Mouse (Mus musculus): ENCODE results near the gene Prss8.
"Not testable (repeated sequence)": the region's sequence is repeated elsewhere in the genome, so short reads cannot be mapped to it uniquely, and the experiment has no call there.

Gene Prss8

DNA sequence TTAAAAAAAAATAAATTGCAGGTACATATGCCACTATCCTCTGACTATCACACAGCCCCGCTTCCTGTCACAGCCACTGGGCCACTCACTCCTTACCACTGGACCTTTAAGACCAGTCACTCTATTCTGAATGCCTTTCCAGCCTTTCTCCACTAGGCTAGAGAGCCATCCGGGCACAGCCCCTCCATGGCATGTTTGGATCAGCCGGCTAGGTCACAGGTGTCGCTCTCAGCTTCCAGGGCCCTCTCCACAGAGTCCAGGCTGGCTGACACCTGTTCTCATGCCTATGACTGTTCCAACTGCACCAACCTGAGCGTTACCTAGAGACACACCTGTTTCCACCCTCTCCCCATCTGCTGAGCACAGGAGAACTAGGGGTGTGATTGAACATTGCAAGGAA, 1.3 kb downstream of the Prss8 start:
- no peak for DNase-seq (ENCODE audit: low read depth, low spot score)

DNA sequence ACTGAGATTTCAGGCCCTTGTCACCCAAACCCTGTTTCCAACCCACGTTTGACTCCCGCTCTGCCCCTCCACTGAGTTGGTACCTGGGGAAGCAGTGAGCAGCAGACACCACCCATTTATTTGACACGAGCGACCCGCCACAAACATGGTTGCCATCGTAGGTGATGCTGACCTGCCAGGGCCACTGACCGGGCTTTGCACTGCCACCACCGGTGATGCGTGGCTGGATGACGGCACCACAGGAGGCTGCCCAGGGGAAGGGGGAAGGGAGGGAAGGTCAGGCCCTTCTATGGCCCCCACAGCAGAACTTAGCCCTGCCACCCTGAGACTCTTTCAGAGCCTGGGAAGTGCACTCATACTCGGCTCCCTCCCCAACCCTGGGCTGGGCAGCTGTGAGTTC, 2.2 kb downstream of the Prss8 start:
- no peak for DNase-seq (ENCODE audit: low read depth, low spot score)

DNA sequence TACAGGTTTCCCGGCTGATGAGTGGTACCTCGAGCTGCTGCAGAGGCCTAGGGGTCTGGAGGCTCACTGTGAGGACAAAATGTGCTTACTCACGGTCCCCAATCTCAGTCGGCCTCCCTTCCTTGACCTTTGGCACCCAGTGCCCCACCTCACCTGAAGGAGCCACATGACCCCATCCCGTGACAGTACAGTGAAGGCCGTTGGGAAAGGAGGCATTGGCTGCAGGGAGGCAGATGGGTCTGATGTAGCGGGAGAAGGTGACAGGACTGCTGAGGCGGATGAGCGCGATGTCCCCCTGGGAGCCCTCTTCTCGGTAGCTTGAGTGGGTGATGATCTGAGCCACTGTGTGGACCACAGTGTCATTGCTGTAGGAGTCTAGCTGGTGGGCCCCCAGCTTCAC, 3.1 kb downstream of the Prss8 start:
- no peak for DNase-seq (ENCODE audit: low read depth, low spot score)

DNA sequence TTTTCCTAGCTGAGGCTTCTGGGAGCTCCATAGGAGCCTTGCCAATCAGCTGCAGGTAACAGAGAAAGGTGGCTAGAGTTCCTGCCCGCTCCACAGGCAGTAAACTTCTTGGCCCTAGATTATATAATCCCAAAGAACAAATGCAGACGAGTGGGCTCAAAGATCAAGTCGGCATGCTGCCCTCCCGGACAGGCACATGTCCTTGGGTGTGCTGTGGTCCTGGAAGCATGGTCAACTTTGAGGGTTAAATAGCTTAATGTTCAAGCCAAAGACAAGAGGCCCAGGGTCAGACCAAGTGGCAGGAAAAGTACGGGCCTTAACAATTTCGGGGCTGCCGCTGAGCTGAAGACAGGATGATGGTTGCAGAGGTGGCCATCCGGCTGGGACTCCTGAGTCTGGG, 3.8 kb downstream of the Prss8 start:
- no peak for DNase-seq (ENCODE audit: low read depth, low spot score)

DNA sequence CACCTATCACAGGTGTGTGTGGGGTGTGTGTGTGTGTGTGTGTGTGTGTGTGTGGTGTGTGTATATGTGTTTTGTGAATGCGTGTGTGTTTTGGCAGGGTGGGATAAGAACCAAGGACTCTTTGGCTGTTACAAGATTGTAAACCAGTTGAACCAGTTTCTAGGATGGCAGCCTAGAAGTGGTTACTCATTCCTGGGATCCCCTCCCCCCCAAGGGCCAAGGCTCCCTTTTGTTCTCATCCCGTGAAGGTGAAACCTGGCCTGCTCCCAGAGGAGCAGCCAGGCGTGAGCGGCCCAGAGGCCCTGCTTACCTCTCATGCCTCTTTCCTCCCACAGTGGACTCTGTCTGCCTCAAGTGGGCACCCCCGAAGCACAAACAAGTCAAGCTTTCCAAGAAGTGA, 4.7 kb downstream of the Prss8 start:
- no peak for DNase-seq (ENCODE audit: low read depth, low spot score)

DNA sequence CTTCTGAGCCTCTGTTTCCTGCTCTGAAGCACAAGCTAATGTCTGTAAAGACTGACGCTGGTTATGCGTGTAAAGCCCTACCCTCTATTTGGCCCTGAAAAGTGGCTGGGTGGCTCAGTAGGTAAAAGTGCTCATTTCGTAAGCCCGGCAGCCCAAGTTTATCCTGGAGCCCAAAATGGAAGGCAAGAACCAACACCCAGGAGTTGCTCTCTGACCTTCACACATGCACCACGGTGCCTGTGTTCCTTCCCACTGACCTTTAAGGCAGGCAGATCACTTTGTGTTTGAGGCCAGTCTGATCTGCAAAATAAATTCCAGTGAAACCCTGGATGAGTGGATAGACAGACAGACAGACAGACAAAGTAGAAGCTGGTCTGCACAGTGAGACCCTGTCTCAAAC, 6.2 kb downstream of the Prss8 start:
- no peak for DNase-seq (ENCODE audit: low read depth, low spot score)

DNA sequence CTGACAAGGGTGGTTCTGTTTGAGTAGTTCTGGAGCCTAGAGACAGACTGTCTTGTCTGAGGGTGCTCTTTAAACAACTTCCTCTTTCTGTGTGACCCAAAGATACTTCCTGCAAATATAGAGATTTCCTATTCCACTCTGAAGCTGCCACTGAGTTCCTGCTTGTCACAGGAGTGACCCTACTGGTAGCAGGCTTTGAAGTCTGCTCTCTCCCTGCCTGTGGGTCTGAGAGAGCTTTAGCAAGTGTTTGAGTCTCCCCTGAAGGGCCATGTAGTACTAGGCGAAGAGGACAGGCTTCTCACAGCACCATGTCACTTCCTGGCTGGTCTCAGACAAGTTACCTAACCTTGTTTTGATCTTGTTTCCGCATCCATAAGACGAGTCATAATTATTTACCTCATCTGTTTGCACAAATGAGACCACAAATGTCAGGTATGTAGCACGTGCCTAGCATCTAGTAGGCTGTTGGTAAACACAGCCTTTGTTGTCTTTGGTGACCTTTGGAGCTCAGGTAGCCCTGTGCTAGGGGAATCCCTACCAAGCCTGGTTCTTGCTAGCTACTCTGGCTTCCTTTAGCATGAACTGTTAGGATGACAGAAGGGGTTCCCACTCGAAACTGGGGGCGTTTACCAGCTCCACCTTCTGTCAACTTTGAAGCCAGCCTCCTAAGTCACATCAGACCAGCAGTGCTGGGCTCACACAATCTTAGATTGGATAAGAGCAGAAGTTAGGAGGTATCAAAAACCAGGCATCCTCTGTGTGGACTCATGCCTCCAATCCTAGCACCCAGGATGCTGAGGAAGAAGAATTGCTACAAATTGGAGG, 7.2 kb downstream of the Prss8 start:
- no peak for DNase-seq (ENCODE audit: low read depth, low spot score)

DNA sequence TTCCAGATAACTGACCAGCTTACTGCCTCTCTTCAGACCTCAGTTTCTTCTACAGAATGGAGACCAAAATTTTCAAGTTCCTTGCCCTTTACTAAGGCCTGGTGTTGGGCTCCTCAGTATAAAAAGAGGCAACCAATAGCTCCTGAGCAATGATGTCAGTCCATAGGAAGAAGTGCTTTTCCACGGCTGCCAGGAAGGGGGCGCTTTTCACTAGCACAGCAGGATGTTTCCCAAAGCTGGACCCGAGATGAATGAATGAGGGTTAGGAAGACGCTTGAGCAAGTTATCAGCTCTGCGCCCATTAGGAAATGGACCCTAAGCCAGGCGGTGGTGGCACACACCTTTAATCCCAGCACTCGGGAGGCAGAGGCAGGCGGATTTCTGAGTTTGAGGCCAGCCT, 8.4 kb downstream of the Prss8 start:
- no peak for DNase-seq (ENCODE audit: low read depth, low spot score)

DNA sequence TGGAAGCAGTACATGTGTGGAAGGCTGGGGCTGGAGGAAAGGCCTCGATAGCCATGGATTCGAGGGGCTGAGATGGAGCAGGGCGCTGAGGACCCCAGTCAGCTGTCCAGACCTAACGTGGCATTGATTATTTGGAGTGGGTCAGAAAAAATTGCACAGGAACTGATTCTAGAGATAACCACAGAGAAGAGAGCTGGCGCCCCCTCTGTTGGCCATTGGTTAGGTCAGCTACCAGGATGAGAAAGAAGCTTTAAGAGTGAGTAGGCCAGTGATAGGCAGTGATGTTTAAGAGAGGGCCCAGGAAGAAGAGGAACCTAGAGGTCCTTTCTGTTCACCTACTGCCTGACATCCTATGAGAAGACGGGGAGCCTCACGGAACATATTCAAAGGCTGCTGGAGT, 10.6 kb downstream of the Prss8 start:
- no peak for DNase-seq (ENCODE audit: low read depth, low spot score)

DNA sequence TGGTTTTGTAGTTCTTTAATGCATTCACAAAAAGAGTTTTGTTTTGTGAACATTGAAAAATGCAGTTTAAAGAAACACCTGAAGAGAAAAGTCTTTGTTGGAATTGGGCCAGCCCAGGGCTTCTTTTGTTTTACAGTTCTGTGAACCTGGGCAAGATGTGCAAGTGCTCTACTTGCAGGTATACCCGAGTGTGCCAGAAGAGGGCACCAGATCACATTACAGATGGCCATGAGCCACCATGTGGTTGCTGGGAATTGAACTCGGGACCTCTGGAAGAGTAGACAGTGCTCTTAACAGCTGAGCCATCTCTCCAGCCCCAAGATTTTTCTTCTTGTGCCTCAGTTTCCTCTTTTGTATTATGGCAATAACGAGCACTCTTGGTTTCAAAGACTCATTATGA, 11.7 kb downstream of the Prss8 start:
- DNase-seq (ENCODE audit: low read depth, low spot score) = no peak

DNA sequence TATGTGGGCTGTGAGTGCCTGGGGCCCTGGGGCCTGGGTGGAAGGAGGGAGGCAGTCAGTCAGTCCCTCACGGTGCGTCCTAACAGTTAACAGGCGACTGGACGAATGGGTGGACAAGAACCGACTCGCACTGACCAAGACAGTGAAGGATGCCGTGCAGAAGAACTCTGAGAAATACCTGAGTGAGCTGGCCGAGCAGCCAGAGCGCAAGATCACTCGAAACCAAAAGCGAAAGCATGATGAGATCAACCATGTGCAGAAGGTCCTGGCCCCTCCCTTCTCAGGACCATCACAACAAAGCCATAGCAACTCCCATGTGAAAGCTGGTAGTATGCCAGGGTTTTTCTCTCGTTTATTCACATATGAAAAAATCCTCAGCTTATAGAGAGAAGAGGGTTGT, 14.6 kb downstream of the Prss8 start:
- DNase-seq (ENCODE audit: low read depth, low spot score) = no peak

DNA sequence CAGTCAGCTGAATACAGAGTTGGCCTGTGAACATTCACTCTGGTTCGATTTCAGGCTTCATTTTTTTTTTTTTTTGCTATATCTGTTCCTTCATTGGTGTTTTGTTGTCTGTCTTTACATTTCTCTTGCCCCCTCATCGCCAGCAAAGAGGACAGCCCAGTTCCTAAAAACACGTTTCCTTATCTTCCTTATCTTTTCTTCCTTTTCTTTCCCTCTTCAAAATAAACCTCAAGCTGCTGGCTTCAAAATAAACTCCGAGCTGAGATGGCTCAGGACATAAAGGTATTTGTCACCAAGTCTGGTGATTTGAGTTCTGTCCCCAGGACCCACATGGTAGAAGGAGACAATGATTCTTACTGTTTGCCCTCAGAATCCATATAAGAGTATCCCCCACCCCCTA, 17.0 kb downstream of the Prss8 start:
- no peak for DNase-seq (ENCODE audit: low read depth, low spot score)

DNA sequence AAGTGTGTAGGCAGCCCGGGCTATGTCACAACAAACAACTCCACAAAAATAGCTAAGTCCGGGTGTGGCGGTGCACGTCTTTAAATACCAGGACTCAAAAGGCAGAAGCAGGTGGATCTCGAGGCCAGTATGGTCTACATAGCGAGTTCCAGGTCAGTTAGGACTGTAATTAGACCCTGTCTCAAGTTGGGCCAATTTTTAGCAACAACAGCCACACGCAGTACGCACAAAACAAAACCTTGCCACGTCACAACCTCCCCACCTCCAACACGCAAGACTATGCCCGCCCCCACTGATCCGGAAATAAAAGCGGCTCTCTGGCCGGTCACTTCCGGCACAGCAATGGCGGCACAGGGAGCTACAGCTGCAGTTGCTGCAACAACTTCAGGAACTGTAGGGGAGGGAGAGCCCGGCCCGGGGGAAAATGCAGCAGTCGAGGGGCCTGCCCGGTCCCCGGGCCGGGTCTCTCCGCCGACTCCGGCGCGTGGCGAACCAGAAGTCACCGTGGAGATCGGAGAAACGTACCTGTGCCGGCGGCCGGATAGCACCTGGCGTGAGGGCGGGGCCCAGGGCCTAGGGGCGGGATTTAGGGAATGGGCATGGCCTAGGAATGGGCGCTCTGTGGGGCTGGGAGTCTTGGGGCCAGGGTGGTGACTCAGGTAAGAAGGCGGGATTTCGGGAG, 17.6 kb downstream of the Prss8 start, which contains the start of gene Kat8:
Gene Kat8, plus strand, starts transcription at position 327 of the 682 bp plus-strand sequence.
- DNase-seq (ENCODE audit: low read depth, low spot score) = peak; percentile 83

DNA sequence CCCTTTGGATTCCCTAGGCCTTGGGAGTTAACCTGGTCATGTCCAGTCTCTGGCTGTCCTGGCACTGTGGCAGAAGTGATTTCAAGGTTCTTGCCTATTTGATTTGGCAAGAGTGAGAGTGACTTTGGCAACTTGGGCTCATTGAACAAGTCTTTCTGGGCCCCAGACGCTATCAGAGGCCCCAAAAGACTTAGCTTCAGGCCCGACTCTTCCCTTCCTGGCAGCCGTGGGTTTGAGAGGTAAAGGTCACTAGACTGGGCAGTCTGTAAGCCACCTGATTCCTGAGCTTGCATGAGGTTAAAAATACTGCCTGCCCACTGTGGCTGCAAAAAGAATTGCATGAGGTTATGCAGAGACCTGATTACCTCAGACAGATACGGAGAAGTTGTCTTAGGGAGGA, 21.2 kb downstream of the Prss8 start:
- DNase-seq (ENCODE audit: low read depth, low spot score) = no peak

DNA sequence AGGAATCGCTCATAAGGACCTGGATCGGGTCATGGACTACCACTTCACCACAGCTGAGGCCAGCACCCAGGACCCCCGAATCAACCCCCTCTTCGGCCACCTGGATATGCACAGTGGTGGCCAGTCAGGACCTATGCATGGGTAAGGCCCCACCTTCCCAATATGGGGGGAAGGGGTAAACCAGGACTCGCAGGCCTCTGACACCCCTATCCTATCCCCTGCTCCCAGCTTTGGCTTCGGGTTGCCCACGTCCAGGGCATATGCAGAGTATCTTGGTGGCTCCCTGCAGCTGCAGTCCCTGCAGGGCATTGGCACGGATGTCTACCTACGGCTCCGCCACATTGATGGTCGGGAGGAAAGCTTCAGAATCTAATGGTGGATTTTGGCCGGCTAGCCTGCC, 22.0 kb downstream of the Prss8 start:
- no peak for DNase-seq (ENCODE audit: low read depth, low spot score)

DNA sequence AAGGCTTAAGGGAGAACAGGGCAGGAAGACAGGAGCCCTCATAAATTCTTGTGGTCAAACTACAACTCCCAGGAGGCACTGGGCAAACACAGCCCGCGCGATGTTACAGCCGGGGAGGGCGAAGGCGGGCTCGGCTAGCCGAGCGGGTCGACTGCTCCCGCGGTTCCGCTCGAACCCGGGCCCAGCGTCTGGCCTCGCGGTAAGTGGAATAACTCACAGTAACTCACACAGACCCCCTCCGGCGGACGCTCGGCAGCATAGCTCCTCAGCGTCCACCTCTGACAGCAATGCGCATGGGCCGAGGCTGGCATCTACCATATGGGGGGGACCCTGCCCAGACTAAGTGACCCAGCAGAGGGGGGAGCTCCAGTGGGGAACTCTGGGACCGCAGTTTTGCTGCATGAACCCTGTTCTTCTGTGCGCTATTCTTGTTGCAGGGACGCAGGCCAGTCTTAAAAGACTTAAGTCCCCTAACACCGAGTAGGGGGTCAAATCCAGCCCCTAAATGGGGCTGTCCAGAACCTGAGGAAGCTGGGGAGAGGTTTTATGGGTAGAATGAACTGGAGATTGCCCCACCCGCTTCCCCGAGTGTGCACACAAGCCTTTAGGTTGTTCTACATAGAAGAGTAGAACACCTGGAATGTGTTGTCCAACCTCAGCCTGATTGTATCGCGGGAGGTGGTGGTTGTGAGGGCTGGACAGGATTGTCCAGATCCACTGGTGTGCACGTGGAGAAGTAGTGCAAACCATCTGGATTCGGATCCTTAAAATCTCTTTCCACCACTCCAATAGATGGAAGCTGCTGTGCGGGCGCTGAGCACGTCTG, 25.7 kb downstream of the Prss8 start, which contains the start of gene Bckdk:
Gene Bckdk, plus strand, starts transcription at position 112 of the 826 bp plus-strand sequence.
- peak; percentile 56 for DNase-seq (ENCODE audit: low read depth, low spot score)

DNA sequence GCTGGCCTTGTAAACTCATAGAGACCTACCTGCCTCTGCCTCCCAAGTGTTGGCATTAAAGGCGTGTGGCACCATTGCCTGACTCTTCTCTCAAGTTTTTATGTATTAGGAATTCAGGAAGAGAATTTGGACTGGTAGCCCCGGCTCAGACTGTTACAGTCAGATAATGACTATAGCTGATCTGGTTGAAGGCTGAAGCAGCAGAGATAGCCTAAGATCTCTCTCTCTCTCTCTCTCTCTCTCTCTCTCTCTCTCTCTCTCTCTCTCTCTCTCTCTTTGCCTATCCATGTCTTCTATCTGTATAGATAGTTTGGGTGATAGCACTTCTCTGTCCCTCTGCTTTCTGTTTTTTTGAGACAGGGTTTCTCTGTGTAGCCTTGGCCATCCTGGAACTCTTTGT, 28.1 kb downstream of the Prss8 start:
- no peak for DNase-seq (ENCODE audit: low read depth, low spot score)

DNA sequence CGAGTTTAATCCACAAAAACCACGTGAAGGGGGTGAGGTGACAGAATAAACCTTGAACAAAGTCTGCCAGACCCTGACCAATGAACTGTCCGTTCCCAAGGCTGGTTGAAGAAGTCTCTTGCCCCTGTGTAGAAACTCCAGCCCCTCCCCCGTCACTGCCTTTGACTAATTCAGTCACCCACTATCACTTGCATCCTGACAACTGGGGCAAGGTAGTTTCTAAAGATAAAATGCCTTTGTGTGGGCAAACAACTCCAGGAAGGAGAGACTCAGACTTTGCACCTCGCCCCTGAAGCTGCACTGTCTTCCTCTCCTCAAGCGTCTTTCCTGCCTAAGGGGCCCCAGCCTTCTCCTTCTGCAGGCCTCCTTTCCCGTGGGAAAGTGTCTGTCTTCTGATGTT, 29.9 kb downstream of the Prss8 start:
- DNase-seq (ENCODE audit: low read depth, low spot score) = no peak

DNA sequence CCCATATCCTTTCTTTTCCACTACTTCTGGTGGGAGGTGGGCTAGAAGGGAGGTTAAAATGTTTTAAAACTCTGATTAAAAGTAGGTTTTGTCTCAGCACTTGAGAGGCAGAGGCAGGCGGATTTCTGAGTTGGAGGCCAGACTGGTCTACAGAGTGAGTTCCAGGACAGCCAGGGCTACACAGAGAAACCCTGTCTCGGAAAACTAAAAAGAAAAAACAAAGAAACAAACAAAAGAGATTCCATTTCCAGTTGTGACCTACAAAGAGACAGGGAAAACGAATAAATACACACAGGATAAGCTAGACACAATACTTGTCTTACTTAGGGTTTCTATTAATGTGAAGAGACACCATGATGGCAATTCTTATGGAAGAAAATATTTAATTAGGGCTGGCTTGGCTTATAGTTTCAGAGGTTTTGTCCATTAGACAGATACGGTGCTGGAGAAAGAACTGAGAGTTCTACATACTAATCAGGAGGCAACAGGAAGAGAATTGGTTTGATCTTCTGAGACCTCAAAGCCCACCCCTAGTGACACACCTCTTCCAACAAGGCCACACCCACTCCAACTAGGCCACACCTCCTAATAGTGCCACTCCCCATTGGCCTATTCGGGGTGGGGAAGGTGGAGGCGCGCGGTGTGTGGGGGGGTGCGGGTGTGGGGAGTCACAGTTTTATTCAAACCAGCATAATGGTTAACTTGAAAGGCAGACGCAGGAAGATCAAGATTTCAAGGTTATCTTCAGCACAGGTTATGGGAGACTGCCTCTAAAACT, 31.5 kb downstream of the Prss8 start:
- no peak for DNase-seq (ENCODE audit: low read depth, low spot score)

DNA sequence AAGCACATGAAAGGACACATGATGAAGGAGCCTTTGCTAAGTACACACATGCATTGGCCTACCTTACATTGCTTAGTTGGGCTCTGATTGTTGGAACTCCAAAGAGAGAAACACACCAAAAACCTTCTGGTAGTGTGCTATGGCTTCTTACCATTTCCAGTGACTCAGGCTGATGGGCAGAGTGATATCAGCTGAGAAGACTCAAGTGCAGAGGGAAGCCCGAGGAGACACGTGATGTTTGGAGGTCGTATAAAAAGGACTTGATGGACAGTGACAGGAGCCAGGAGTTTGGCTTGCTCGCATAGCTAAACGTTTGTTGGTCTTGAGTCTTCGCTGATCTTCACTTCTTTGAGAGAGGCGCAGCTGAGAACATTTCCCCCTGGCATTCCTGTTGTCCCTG, 32.4 kb downstream of the Prss8 start:
- DNase-seq (ENCODE audit: low read depth, low spot score) = no peak

DNA sequence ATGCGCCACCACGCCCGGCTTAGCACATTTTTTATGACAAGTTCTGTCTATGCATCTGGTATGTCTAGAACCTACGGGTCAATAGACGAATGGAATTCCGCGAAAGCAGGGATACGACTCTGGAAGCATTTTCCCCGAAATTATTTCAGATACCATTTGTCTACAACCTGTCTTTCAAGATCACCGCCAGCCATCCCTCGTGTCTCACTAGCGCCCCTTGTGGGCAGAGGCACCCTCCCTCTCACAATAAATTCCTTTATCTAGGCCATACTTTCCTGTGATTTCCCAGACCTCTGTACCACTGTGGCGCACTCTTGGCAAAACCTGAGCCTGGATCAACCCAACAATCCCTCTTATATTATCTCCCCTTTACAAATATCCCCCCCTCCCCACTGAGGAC, 33.5 kb downstream of the Prss8 start:
- no peak for DNase-seq (ENCODE audit: low read depth, low spot score)

DNA sequence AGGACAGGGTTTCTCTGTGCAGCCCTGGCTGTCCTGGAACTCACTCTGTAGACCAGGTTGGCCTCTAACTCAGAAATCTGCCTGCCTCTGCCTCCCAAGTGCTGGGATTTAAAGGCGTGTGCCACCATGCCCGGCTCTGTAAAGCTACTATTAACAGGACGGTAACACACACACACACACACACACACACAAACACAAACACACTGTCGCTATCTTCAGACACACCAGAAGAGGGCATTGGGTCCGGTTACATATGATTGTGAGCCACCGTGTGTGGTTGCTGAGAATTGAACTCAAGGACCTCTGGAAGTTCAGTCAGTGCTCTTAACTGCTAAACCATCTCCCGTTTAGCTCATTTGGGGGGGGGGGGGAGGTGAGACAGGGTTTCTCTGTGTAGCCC, 34.0 kb downstream of the Prss8 start:
- not testable (repeated sequence) for DNase-seq (ENCODE audit: low read depth, low spot score)
